Mouse (Mus musculus) embryonic facial prominence, embryonic 10.5 days (tissue): ENCODE measurements around the gene Mfrp. TPM values are rescaled to one million over a fixed set of nuclear protein-coding genes. Genes with fewer than 3 reads are reported as not detected.
"Not testable (repeated sequence)": the region's sequence is repeated elsewhere in the genome, so short reads cannot be mapped to it uniquely, and the experiment has no call there.

Experiments used
- DNase-seq: peaks from one replicate; pipeline ENCODE4 v3.0.0-alpha.2; 2017; ENCODE audit warnings: low spot score
- H3K27ac ChIP-seq: fragments of 300-500 bp; sonication (generic); replicated peaks from 2 replicates; pipeline ENCODE4 v1.5.1; 2016; ENCODE audit warnings: mild to moderate bottlenecking
- H3K27me3 ChIP-seq: fragments of 300-500 bp; sonication (generic); replicated peaks from 2 replicates; pipeline ENCODE4 v1.6.1; 2016; ENCODE audit warnings: low read depth, mild to moderate bottlenecking; ENCODE audit not compliant: poor library complexity, severe bottlenecking
- H3K36me3 ChIP-seq: fragments of 300-500 bp; sonication (generic); replicated peaks from 2 replicates; pipeline ENCODE4 v1.6.1; 2016; ENCODE audit warnings: mild to moderate bottlenecking, moderate library complexity
- H3K4me1 ChIP-seq: fragments of 300-500 bp; sonication (generic); 2 replicates; pipeline ENCODE4 v1.6.1; 2016
- H3K4me3 ChIP-seq: fragments of 300-500 bp; sonication (generic); 2 replicates; pipeline ENCODE4 v1.5.1; 2016; ENCODE audit warnings: mild to moderate bottlenecking, moderate library complexity
- H3K9me3 ChIP-seq: fragments of 300-500 bp; sonication (generic); 2 replicates; pipeline ENCODE4 v1.6.1; 2016; ENCODE audit warnings: mild to moderate bottlenecking
- WGBS: fragments of 180-500 bp; shearing (Covaris S2); methylation state at CpG from one replicate; pipeline ENCODE4 v1.1.7; 2016; 5-methylcytosine and 5-hydroxymethylcytosine counted together
- polyA plus RNA-seq: library from polyadenylated mRNA; unstranded; fragments of >200 nt; fragmentation: Nextera tagmentation; extraction: Ambion mirVana; gene quantifications from 2 replicates; pipeline ENCODE4 v1.2.1, GENCODE M21; 2016

Mfrp gene
- polyA plus RNA-seq, 1 experiment from 2014 or later: 0.12 TPM

DNA sequence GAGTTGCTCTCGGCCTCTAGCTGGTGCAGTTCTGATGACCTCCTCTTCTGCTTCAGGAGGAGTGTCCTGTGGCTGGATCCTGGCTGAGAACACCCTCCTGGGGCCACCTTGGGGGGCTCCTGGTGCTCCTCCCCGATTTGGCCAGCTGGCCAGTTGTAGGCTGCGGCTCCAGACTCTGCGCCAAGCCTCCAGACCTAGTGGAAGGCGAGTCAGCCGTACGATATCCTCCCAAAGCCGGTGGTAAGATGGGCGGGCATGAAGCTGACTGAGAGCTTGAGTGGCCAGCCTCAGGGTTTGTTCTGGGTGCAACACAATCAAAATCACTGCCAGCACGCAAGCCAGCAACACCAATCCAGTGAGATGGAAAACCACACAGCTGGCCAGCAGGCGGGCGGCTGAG is 10.4 kb downstream of the Mfrp start:
- H3K27me3 ChIP-seq, DNase-seq, H3K27ac ChIP-seq, H3K9me3 ChIP-seq: not testable (repeated sequence)
- 78% methylated on average over 10 of the region's 12 CpGs for WGBS
- peaks cover 39% of the 10 kb centered on the region for H3K36me3 ChIP-seq
- H3K4me1 ChIP-seq: peaks cover 56% of the 10 kb centered on the region
- peak overlapping the region; percentile 88 for H3K4me3 ChIP-seq

DNA sequence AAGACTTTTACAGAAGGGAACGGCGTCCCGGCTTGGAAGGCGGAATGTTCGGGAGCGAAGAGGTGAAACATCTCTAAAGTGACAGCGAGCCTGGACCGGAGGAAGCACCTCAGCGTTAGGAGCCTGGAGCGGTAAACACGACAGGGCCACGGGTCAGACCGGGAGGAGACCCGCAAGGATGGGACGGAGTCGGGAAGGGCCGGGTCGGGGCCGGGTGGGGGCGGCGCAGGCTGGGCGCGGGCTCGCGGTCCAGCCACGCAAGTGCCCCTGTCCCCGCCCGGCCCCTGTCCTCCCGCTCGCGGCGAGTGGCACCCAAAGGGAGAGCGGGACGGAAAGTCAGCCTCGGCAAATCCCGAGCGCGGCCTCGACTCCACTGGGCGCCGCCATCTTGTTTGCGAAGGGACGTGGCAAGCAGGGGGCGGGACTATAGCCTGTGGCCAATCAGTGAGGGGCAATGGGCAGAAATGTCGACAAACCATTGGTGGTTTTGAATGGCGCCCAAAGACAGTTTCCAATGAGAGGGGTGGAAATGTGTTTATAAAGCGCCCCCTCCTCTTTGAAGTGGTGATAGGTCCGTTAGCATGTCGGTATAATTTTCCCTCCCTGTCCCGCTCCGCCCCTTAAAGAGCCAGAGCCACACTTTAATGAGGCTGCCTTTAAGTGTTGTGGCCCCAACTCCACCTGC is 11.7 kb downstream of the Mfrp start, which contains the start of the genes Gm49380 and Rnf26:
Gm49380 (minus strand) TSS at position 396 of the 685 bp plus-strand sequence.
Rnf26 (minus strand) TSS at position 413 of the 685 bp plus-strand sequence.
- Histone ChIP-seq H3K4me3 (peak within 1 kb of the TSS; percentile 88), H3K4me1 (peaks cover 43% of the 10 kb centered on the region), H3K9me3 (no peaks in the 10 kb centered on the region), H3K36me3 (peaks cover 25% of the 10 kb centered on the region), H3K27me3 (no peaks in the 10 kb centered on the region), H3K27ac (peak within 1 kb of the TSS; percentile 95)
- peak; percentile 95 for DNase-seq
- under 1% methylated on average over 51 of the region's 51 CpGs for WGBS

DNA sequence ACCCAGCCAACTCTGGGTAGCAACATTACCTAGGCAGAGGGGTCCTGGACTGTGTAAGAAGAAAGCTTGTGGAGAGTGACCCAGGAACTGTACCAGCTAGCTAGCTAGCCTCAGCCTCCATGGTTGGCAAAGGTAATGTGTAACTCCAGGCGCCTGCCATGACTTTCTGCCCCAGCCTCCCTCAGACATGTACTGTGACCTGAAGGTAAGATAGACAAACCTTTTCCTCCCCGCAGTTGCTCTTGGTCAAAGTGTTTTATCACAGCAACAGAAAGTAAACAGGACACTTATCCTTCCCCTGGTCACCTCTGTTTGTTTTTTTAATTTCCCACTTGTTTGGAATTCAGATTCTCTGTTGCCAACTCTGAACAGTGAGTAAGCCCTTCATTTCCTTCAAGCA is 12.9 kb downstream of the Mfrp start:
- Histone ChIP-seq H3K9me3 (no peaks in the 10 kb centered on the region), H3K4me1 (peaks cover 31% of the 10 kb centered on the region), H3K4me3 (no peak overlapping the region), H3K27me3 (no peaks in the 10 kb centered on the region), H3K27ac (peak overlapping the region; percentile 95; the same call in 1 of the 2 replicates), H3K36me3 (peaks cover 15% of the 10 kb centered on the region)
- DNase-seq: no peak
- 84% methylated on average over 2 of the region's 2 CpGs for WGBS

DNA sequence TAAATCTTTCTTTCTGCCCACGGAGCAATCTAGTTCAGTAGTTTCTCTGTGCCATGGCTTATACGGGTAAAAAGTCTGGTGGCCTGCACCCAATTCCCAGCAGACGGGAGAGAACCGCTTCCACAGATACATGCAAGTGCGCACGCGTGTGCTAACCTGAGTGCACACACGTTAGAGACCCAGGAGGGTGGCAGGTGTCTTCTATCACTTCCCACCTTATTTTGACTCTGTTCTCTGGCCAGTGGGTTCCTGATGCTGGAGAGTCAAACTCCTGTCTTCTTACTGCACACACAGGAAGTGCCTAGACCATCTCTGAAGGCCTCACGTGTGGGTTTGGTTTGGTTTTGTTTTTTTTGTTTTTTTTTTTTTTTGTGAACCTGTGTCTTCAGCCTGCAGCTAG is 14.1 kb downstream of the Mfrp start:
- no peak overlapping the region for H3K27ac ChIP-seq
- peaks cover 19% of the 10 kb centered on the region for H3K4me1 ChIP-seq

DNA sequence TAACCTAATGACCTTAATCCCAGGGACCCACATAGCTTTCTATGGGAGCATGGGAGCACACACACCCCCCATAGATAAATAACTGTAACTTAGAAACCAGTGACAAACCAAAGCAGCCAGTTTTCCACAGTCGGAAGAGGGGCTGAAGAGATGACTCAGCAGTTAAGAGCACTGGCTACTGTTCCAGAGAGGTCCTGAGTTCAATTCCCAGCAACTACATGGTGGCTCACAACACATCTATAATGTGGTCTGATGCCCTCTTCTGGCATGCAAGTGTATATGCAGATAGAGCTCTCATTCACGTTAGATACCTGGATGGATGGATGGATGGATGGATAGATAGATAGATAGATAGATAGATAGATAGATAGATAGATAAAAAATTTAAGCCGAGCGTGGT is 14.7 kb downstream of the Mfrp start:
- H3K4me1 ChIP-seq: peaks cover 16% of the 10 kb centered on the region
- H3K27ac ChIP-seq: no peak overlapping the region
- WGBS: 90% methylated on average over 4 of the region's 4 CpGs
- H3K4me3 ChIP-seq: no peak overlapping the region
- H3K9me3 ChIP-seq: no peaks in the 10 kb centered on the region
- H3K36me3 ChIP-seq: no peaks in the 10 kb centered on the region
- no peak for DNase-seq
- no peaks in the 10 kb centered on the region for H3K27me3 ChIP-seq

More for the DNA sequence above, 14.1 kb downstream of the Mfrp start:
- WGBS: 90% methylated on average over 9 of the region's 9 CpGs
- no peak overlapping the region for H3K4me3 ChIP-seq
- DNase-seq: no peak
- no peaks in the 10 kb centered on the region for H3K9me3 ChIP-seq
- peaks cover 4% of the 10 kb centered on the region for H3K36me3 ChIP-seq
- no peaks in the 10 kb centered on the region for H3K27me3 ChIP-seq

DNA sequence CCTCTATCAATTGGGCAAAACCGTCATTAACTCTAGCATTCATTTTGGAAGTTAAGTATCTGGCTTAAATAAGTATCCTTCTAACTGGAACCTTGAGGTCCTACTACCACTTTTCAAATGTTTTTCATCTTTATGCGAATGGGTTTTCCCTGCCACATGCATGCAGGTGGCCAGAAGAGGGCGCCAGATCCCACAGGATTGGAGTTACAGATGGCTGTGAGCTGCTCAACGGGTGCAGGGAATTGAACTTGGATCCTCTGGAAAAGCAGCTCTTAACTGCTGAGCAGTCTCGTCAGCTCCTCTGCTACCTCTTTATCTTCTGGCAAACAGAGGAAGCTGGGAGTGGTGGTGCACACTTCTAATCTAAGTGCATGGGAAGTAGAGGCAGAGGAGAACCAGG is 17.5 kb downstream of the Mfrp start:
- 42% methylated on average over 5 of the region's 5 CpGs for WGBS

DNA sequence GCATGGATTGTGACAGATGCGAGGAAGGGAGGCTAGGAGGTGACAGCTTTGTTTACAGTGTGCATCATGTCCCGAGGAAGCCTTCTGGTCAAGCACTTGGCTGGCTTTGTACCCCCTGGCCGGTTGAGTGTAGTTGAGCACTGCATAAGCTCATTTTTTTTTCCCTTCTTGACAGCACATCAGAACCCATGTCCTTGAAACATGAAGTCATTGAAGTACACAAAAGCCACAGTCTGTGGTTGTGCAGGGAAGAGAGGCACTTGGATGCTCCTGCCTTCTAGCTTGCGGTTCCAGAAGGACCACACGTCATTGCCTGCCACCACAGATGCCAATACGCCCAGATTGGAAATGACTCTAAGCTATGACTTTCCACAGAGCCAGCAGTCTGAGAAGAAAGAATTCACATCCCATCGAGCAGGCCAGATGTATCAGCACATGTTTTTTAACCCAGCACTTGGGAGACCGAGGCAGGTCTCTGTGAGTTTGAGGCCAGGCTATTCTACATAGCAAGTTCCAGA is 18.5 kb downstream of the Mfrp start:
- Histone ChIP-seq H3K4me1 (0 out of 2 replicates have a peak, but pooled peaks cover 1% of the 10 kb centered on the region), H3K27me3 (no peaks in the 10 kb centered on the region), H3K4me3 (no peak overlapping the region), H3K27ac (no peak overlapping the region), H3K36me3 (no peaks in the 10 kb centered on the region), H3K9me3 (no peaks in the 10 kb centered on the region)
- no peak for DNase-seq
- 85% methylated on average over 8 of the region's 8 CpGs for WGBS

More for the DNA sequence above, 17.5 kb downstream of the Mfrp start:
- no peak for DNase-seq
- Histone ChIP-seq H3K27me3 (no peaks in the 10 kb centered on the region), H3K36me3 (no peaks in the 10 kb centered on the region), H3K4me1 (no peaks in the 10 kb centered on the region), H3K9me3 (no peaks in the 10 kb centered on the region), H3K4me3 (no peak overlapping the region), H3K27ac (no peak overlapping the region)

DNA sequence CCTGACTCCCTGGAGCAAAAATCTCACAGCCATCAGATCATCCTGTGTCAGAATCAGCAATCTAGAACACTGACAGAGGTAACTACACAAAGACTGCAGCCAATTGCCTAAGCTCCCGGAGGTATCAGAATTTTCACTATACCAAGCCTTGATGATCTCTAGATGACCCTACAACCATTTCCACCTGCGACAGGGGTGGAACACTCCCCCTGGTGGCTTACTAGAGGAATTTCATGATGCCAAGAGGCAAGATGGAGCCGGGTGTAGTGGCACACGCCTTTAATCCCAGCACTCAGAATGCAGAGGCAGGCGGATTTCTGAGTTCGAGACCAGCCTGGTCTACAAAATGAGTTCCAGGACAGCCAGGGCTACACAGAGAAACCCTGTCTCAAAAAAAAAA is 22.8 kb downstream of the Mfrp start:
- H3K36me3 ChIP-seq: no peaks in the 10 kb centered on the region

DNA sequence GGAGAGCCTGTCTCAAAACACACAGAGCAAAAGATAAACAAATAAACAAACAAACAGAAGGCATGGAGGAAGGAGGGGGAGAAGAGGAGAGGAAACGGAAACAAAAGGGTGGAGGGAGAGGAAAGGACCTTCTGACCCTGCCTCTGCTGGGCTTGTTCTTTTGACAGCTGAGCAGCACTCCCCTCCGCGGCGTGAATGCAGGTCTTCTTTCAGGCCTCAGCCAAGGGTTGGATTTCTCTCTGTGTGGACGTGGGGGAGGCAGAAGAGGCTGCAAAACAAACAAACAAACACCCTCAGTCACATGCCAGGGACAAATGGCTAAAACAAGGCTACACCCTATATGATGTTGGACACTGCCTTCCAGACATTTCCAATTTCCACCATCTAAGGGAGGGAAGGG is 23.5 kb downstream of the Mfrp start:
- Histone ChIP-seq H3K27me3 (peaks cover 8% of the 10 kb centered on the region; the same call in 1 of the 2 replicates), H3K4me3 (no peak overlapping the region), H3K36me3 (no peaks in the 10 kb centered on the region), H3K9me3 (no peaks in the 10 kb centered on the region), H3K4me1 (peaks cover 29% of the 10 kb centered on the region), H3K27ac (no peak overlapping the region)
- 24% methylated on average over 5 of the region's 5 CpGs for WGBS
- DNase-seq: no peak

More for the DNA sequence above, 22.8 kb downstream of the Mfrp start:
- 71% methylated on average over 6 of the region's 6 CpGs for WGBS
- no peak for DNase-seq
- H3K9me3 ChIP-seq: no peaks in the 10 kb centered on the region
- H3K4me1 ChIP-seq: peaks cover 23% of the 10 kb centered on the region
- peaks cover 8% of the 10 kb centered on the region; the same call in 1 of the 2 replicates for H3K27me3 ChIP-seq
- no peak overlapping the region for H3K27ac ChIP-seq
- H3K4me3 ChIP-seq: no peak overlapping the region

DNA sequence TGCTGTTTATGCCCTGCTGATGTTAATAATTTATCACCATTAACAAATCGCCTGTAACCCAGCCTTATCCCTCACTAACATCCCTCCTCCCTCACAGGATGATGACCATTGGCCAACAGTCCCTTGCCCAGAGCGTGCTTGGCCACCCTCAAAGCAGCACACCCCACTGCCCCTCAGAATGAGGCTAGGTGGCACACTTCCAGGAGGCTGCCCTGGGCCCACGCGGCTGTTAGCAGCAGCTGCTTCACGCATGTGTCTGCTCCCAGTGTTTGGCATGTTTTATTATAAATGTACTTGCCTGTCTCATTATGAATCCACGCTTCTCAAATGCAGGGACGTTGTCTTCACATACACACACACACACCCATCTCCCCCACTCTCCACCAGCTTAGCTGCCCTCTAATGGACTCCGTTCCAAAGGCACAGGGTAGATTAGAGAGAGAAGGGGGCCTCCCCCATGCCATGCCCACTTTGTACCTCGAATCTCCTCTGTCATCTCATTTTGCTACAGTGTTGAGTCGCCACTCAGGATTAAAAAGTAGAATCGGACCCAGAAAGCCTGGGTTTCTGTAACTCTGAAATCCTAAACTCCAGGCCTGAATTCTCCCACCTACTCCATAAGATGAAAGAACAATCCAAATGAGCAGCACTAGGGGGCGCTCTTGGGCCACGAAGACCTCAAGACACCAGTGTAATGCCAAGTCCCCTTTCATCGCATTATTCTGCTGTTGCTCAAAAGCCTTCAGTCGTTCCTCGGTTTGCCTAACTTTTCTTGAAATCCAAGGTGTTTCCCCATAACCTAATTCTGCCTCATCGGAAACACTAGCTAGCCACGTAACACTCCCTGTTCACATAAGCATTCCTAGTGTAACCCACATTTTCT is 24.3 kb downstream of the Mfrp start:
- Histone ChIP-seq H3K27ac (no peak overlapping the region), H3K4me3 (peak overlapping the region; percentile 14; the same call in 1 of the 2 replicates)
- 34% methylated on average over 18 of the region's 18 CpGs for WGBS

DNA sequence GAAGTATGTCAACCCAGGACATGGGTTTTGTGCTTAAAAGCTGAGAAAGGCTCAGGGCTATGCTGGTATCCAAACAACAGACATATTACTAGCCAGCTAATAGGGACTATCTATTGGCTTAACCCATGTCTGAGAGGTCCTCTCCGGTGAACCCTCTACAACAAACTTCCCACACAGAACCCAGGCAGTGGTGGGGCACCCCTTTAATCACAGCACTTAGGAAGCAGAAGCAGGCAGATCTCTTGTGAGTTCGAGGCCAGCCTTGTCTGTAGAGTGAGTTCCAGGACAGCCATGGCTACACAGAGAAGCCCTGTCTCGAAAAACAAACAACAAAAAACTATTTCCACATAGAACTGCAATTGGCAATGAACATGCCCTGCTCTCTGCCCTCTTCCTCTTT is 25.2 kb downstream of the Mfrp start:
- Histone ChIP-seq H3K27me3 (peaks cover 19% of the 10 kb centered on the region), H3K4me3 (no peak overlapping the region), H3K4me1 (peaks cover 46% of the 10 kb centered on the region), H3K36me3 (no peaks in the 10 kb centered on the region), H3K9me3 (no peaks in the 10 kb centered on the region), H3K27ac (no peak overlapping the region)
- DNase-seq: no peak
- WGBS: 86% methylated on average over 3 of the region's 3 CpGs

More for the DNA sequence above, 24.3 kb downstream of the Mfrp start:
- peaks cover 10% of the 10 kb centered on the region for H3K27me3 ChIP-seq
- peak; percentile 88 for DNase-seq
- peaks cover 36% of the 10 kb centered on the region for H3K4me1 ChIP-seq
- H3K36me3 ChIP-seq: no peaks in the 10 kb centered on the region
- no peaks in the 10 kb centered on the region for H3K9me3 ChIP-seq

DNA sequence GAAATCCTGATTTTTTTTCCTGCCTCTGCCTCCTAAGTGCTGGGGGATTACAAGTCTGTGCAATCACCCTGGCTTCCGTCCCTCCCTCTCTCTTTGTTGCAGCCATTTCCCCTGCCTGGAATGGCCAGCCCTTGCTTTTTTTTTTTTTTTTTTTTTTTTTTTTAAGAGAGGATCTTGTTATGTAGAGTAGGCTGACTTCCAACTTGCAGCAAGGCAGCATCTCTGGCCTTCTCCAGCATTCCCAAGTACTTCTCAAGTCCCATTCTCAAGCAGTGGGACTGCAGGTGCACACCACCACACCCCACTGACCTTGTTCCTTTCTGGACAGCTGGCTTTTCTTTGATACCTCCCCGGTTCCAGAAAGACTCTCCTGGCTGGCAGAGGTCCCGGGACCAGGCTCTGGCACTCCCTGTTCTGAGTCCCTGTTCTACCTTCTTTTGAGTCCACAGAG is 25.8 kb downstream of the Mfrp start:
- no peak for DNase-seq
- Histone ChIP-seq H3K27me3 (peaks cover 26% of the 10 kb centered on the region), H3K4me3 (no peak overlapping the region), H3K4me1 (peaks cover 47% of the 10 kb centered on the region), H3K27ac (no peak overlapping the region), H3K36me3 (no peaks in the 10 kb centered on the region), H3K9me3 (no peaks in the 10 kb centered on the region)
- WGBS: 75% methylated on average over 3 of the region's 3 CpGs
